Mouse (Mus musculus): Measurements from ENCODE around the gene Zbed4. TPM values are rescaled to one million over a fixed set of nuclear protein-coding genes. Genes with fewer than 3 reads are reported as not detected.
"Not testable (repeated sequence)": the region's sequence is repeated elsewhere in the genome, so short reads cannot be mapped to it uniquely, and the experiment has no call there.

Gene Zbed4
- polyA plus RNA-seq, 1 experiment from 2014 or later: 25.0 TPM

DNA sequence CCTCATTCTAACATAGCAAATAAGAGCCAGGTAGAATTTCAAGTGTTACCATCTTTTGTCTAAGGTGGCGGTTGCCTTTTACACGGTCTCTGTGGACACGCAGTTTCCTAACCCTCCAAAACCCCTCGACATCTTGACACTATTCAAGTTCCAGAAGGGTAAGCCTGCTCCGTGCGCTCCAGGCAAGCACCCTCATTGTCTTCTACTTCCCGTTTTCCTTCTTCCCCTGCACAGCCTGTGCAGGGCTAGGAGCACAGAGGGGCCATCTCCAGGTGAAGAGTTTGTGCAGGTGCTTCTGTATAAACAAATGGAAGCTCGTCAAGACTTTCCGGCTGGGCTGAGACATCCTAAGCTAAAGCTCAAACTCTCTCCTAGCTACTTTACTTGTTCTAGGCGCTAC, 1.4 kb upstream of the Zbed4 start:
- H3K9me3 ChIP-seq (replicated peaks; ENCODE audit: control insufficient read depth, low read length): no peaks in the 10 kb centered on the region
- WGBS: 93% methylated on average over 10 of the region's 10 CpGs

DNA sequence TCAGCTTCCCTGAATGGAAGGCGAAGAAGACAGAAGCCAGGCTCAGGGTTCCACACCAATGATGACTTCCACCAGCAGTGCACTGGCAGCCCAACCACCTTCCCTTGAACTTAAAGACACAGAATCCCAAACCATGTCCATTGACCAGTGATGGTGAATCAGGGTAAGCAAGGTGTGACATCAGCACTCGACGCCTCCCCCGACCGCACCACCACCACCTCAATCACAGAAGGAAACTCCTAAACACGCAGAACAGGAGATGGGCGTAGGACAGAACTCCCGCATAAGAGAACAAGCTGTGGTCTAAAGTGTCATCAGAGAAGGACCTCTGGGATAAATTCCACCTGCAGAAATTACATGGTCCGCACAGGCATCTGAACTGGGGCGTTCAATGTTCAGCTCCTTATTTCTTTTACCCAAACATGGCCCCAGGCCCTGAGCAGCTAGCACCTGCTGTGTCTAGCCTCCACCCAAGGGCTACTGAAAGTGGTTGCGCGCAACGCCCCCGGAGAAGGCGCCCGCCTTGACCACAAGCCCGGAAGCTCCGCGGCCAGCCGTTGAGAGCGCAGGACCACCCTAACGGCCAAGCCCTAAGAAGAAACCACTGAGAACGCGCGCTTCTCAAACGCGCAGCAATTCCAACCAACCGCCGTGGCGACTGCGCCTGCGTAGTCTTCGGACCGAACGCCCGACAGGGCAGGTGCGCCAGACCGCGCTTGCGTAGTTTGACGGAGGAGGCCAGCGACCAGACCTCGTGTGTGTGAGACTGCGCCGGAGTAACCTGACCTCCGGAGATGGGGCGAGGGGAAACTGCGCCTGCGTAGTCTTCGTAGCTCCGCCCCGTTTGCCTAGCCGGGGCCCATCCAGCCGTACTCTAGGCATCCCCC, 540 bp upstream of the Zbed4 start:
- WGBS: 7% methylated on average over 54 of the region's 54 CpGs
- peak; percentile 97 for ATAC-seq
- Histone ChIP-seq H3K4me2 (ENCODE audit: low read length) (peak overlapping the region; percentile 83), H3K9ac (ENCODE audit: low read length) (peak overlapping the region; percentile 71), H3K27me3 (replicated peaks; ENCODE audit: control insufficient read depth, insufficient read depth, low read length) (no peaks in the 10 kb centered on the region), H3K36me3 (ENCODE audit: control insufficient read depth, insufficient read depth, low read length) (peaks cover 10% of the 10 kb centered on the region), H3K4me1 (ENCODE audit: control insufficient read depth, insufficient read depth, low read length) (peaks cover 13% of the 10 kb centered on the region), H3K9me3 (replicated peaks; ENCODE audit: control insufficient read depth, low read length) (no peaks in the 10 kb centered on the region), H3K27ac (ENCODE audit: low read depth, low read length) (peak overlapping the region; percentile 76), H3K4me3 (ENCODE audit: low read depth, low read length) (peak overlapping the region; percentile 92)
- DNase-seq (ENCODE audit: low spot score): peak; percentile 99

More for the DNA sequence above, 1.4 kb upstream of the Zbed4 start:
- no peak for DNase-seq (ENCODE audit: low spot score)
- Histone ChIP-seq H3K9ac (ENCODE audit: low read length) (no peak overlapping the region), H3K4me2 (ENCODE audit: low read length) (no peak overlapping the region), H3K36me3 (ENCODE audit: control insufficient read depth, insufficient read depth, low read length) (peaks cover 5% of the 10 kb centered on the region; the same call in 1 of the 2 replicates), H3K4me3 (ENCODE audit: low read depth, low read length) (no peak overlapping the region), H3K4me1 (ENCODE audit: control insufficient read depth, insufficient read depth, low read length) (peaks cover 13% of the 10 kb centered on the region), H3K27ac (ENCODE audit: low read depth, low read length) (no peak overlapping the region), H3K27me3 (replicated peaks; ENCODE audit: control insufficient read depth, insufficient read depth, low read length) (no peaks in the 10 kb centered on the region)
- ATAC-seq: no peak

- DNase-seq (ENCODE audit: low spot score): peak; percentile 17
- H3K27ac ChIP-seq (ENCODE audit: low read depth, low read length): peak overlapping the region; percentile 91
- ATAC-seq: no peak
- H3K9ac ChIP-seq (ENCODE audit: low read length): peak overlapping the region; percentile 72
- no peaks in the 10 kb centered on the region for H3K9me3 ChIP-seq (replicated peaks; ENCODE audit: control insufficient read depth, low read length)
- H3K4me2 ChIP-seq (ENCODE audit: low read length): peak overlapping the region; percentile 66
- H3K4me1 ChIP-seq (ENCODE audit: control insufficient read depth, insufficient read depth, low read length): peaks cover 13% of the 10 kb centered on the region
- peak overlapping the region; percentile 92 for H3K4me3 ChIP-seq (ENCODE audit: low read depth, low read length)
- H3K27me3 ChIP-seq (replicated peaks; ENCODE audit: control insufficient read depth, insufficient read depth, low read length): no peaks in the 10 kb centered on the region
- H3K36me3 ChIP-seq (ENCODE audit: control insufficient read depth, insufficient read depth, low read length): peaks cover 22% of the 10 kb centered on the region
- WGBS: under 1% methylated on average over 8 of the region's 8 CpGs
Measured at GRCm38 (mm10) chr15:88752403-88752733, 908 bp downstream of the Zbed4 start.

GRCm38 (mm10) chr15:88754896-88755295, 3.4 kb downstream of the Zbed4 start:
- H3K27ac ChIP-seq (ENCODE audit: low read depth, low read length): no peak overlapping the region
- no peak overlapping the region for H3K4me3 ChIP-seq (ENCODE audit: low read depth, low read length)
- H3K9me3 ChIP-seq (replicated peaks; ENCODE audit: control insufficient read depth, low read length): no peaks in the 10 kb centered on the region
- no peak overlapping the region for H3K9ac ChIP-seq (ENCODE audit: low read length)
- peaks cover 13% of the 10 kb centered on the region for H3K4me1 ChIP-seq (ENCODE audit: control insufficient read depth, insufficient read depth, low read length)
- H3K27me3 ChIP-seq (replicated peaks; ENCODE audit: control insufficient read depth, insufficient read depth, low read length): no peaks in the 10 kb centered on the region
- ATAC-seq (no peak), DNase-seq (ENCODE audit: low spot score) (no peak)
- peaks cover 39% of the 10 kb centered on the region for H3K36me3 ChIP-seq (ENCODE audit: control insufficient read depth, insufficient read depth, low read length)
- no peak overlapping the region for H3K4me2 ChIP-seq (ENCODE audit: low read length)
- 94% methylated on average over 2 of the region's 2 CpGs for WGBS

GRCm38 (mm10) chr15:88755761-88756160, 4.3 kb downstream of the Zbed4 start:
- H3K9ac ChIP-seq (ENCODE audit: low read length): no peak overlapping the region
- no peak overlapping the region for H3K27ac ChIP-seq (ENCODE audit: low read depth, low read length)
- 99% methylated on average over 18 of the region's 18 CpGs for WGBS
- H3K4me3 ChIP-seq (ENCODE audit: low read depth, low read length): no peak overlapping the region
- H3K9me3 ChIP-seq (replicated peaks; ENCODE audit: control insufficient read depth, low read length): no peaks in the 10 kb centered on the region
- H3K4me1 ChIP-seq (ENCODE audit: control insufficient read depth, insufficient read depth, low read length): peaks cover 9% of the 10 kb centered on the region
- H3K4me2 ChIP-seq (ENCODE audit: low read length): no peak overlapping the region
- ATAC-seq (no peak), DNase-seq (ENCODE audit: low spot score) (no peak)
- H3K36me3 ChIP-seq (ENCODE audit: control insufficient read depth, insufficient read depth, low read length): peaks cover 46% of the 10 kb centered on the region
- H3K27me3 ChIP-seq (replicated peaks; ENCODE audit: control insufficient read depth, insufficient read depth, low read length): no peaks in the 10 kb centered on the region

- Histone ChIP-seq H3K9me3 (replicated peaks; ENCODE audit: control insufficient read depth, low read length) (no peaks in the 10 kb centered on the region), H3K4me1 (ENCODE audit: control insufficient read depth, insufficient read depth, low read length) (peaks cover 4% of the 10 kb centered on the region), H3K9ac (ENCODE audit: low read length) (no peak overlapping the region), H3K4me3 (ENCODE audit: low read depth, low read length) (no peak overlapping the region), H3K27me3 (replicated peaks; ENCODE audit: control insufficient read depth, insufficient read depth, low read length) (no peaks in the 10 kb centered on the region), H3K36me3 (ENCODE audit: control insufficient read depth, insufficient read depth, low read length) (peaks cover 67% of the 10 kb centered on the region), H3K4me2 (ENCODE audit: low read length) (no peak overlapping the region), H3K27ac (ENCODE audit: low read depth, low read length) (no peak overlapping the region)
- WGBS: 98% methylated on average over 3 of the region's 3 CpGs
- DNase-seq (ENCODE audit: low spot score) (no peak), ATAC-seq (no peak)
Measured at GRCm38 (mm10) chr15:88758061-88758460, 6.6 kb downstream of the Zbed4 start.

- Histone ChIP-seq H3K4me3 (ENCODE audit: low read depth, low read length) (no peak overlapping the region), H3K4me2 (ENCODE audit: low read length) (no peak overlapping the region), H3K9ac (ENCODE audit: low read length) (no peak overlapping the region), H3K36me3 (ENCODE audit: control insufficient read depth, insufficient read depth, low read length) (peaks cover 71% of the 10 kb centered on the region), H3K27me3 (replicated peaks; ENCODE audit: control insufficient read depth, insufficient read depth, low read length) (no peaks in the 10 kb centered on the region), H3K4me1 (ENCODE audit: control insufficient read depth, insufficient read depth, low read length) (no peaks in the 10 kb centered on the region), H3K27ac (ENCODE audit: low read depth, low read length) (no peak overlapping the region), H3K9me3 (replicated peaks; ENCODE audit: control insufficient read depth, low read length) (no peaks in the 10 kb centered on the region)
- no peak for ATAC-seq
- 95% methylated on average over 4 of the region's 4 CpGs for WGBS
- DNase-seq (ENCODE audit: low spot score): no peak
Measured at GRCm38 (mm10) chr15:88761551-88761950, 10.1 kb downstream of the Zbed4 start.

DNA sequence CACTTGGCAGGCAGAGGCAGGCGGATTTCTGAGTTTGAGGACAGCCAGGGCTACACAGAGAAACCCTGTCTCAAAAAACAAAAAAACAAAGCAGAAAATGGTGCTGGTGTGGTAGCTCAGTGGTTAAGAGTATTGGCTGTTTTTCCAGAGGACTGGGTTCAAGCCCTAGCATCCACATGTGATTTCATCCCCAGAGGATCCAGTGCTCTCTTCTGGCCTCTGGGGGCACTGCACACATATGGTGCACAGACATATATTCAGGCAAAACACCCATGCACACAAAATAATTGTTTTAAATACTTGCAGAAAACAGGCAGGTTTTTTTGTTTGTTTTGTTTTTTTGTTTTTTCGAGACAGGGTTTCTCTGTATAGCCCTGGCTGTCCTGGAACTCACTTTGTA, 14.7 kb downstream of the Zbed4 start:
- 92% methylated on average over 2 of the region's 2 CpGs for WGBS
- not testable (repeated sequence) for H3K4me3 ChIP-seq (ENCODE audit: low read depth, low read length); H3K9ac ChIP-seq (ENCODE audit: low read length); ATAC-seq; DNase-seq (ENCODE audit: low spot score); H3K4me2 ChIP-seq (ENCODE audit: low read length); H3K27me3 ChIP-seq (replicated peaks; ENCODE audit: control insufficient read depth, insufficient read depth, low read length); H3K4me1 ChIP-seq (ENCODE audit: control insufficient read depth, insufficient read depth, low read length); H3K27ac ChIP-seq (ENCODE audit: low read depth, low read length); H3K9me3 ChIP-seq (replicated peaks; ENCODE audit: control insufficient read depth, low read length)
- peaks cover 59% of the 10 kb centered on the region for H3K36me3 ChIP-seq (ENCODE audit: control insufficient read depth, insufficient read depth, low read length)

GRCm38 (mm10) chr15:88768537-88768936, 17.1 kb downstream of the Zbed4 start:
- DNase-seq (ENCODE audit: low spot score): no peak
- no peaks in the 10 kb centered on the region for H3K4me1 ChIP-seq (ENCODE audit: control insufficient read depth, insufficient read depth, low read length)
- H3K4me3 ChIP-seq (ENCODE audit: low read depth, low read length): no peak overlapping the region
- no peaks in the 10 kb centered on the region for H3K27me3 ChIP-seq (replicated peaks; ENCODE audit: control insufficient read depth, insufficient read depth, low read length)
- no peak overlapping the region for H3K9ac ChIP-seq (ENCODE audit: low read length)
- no peak for ATAC-seq
- no peak overlapping the region for H3K27ac ChIP-seq (ENCODE audit: low read depth, low read length)
- H3K4me2 ChIP-seq (ENCODE audit: low read length): no peak overlapping the region
- H3K36me3 ChIP-seq (ENCODE audit: control insufficient read depth, insufficient read depth, low read length): peaks cover 56% of the 10 kb centered on the region
- 0 out of 2 replicates have a peak, but pooled peaks cover 4% of the 10 kb centered on the region for H3K9me3 ChIP-seq (replicated peaks; ENCODE audit: control insufficient read depth, low read length)
- WGBS: 89% methylated on average over 1 of the region's 1 CpGs

Measured in forebrain, embryonic 14.5 days (tissue).